Mouse (Mus musculus): ENCODE measurements around the gene Agtr1a. TPM values are rescaled to one million over a fixed set of nuclear protein-coding genes. Genes with fewer than 3 reads are reported as not detected.

Gene Agtr1a
- total and polyA plus RNA-seq, 3 experiments, result 0.05 to 8.2 TPM; not detected in 1

- DNase-seq (ENCODE audit: low spot score) (no peak), ATAC-seq (ENCODE audit: extremely low read depth, insufficient number of reproducible peaks, low FRiP score, poor library complexity, severe bottlenecking) (no peak)
- no peak overlapping the region for H3K4me3 ChIP-seq (ENCODE audit: low read depth, low read length)
- H3K9me3 ChIP-seq (replicated peaks), result no peaks in the 10 kb centered on the region
- no peak for TF ChIP-seq GATA1 (IDR thresholded peaks at IDR 0.05; ENCODE audit: borderline replicate concordance, low read length)
- no peak for TF ChIP-seq CTCF (IDR thresholded peaks at IDR 0.05; ENCODE audit: low read depth, low read length)
- TF ChIP-seq GATA2 (IDR thresholded peaks at IDR 0.05; ENCODE audit: borderline replicate concordance, low read depth, low read length), result no peak
- TF ChIP-seq POLR2AphosphoS5 (IDR thresholded peaks at IDR 0.05; ENCODE audit: insufficient replicate concordance, low read depth, low read length), result no peak
- TF ChIP-seq TAL1 (conservative IDR thresholded peaks at IDR 0.05; ENCODE audit: low read depth, low read length), result no peak
- no peaks in the 10 kb centered on the region for H3K36me3 ChIP-seq (replicated peaks)
- H3K4me1 ChIP-seq (ENCODE audit: insufficient read depth, low read depth, low read length), result no peaks in the 10 kb centered on the region
- no peaks in the 10 kb centered on the region for H3K27me3 ChIP-seq (ENCODE audit: insufficient read depth, low read length)
These were observed 31.9 kb downstream of the Agtr1a start for GRCm38 (mm10) chr13:30368116-30368515.

- Histone ChIP-seq H3K9me3 (replicated peaks) (no peaks in the 10 kb centered on the region), H3K27me3 (ENCODE audit: insufficient read depth, low read length) (no peaks in the 10 kb centered on the region), H3K4me1 (ENCODE audit: insufficient read depth, low read depth, low read length) (no peaks in the 10 kb centered on the region), H3K4me3 (ENCODE audit: low read depth, low read length) (no peak overlapping the region), H3K36me3 (replicated peaks) (no peaks in the 10 kb centered on the region)
- DNase-seq (ENCODE audit: low spot score) (no peak), ATAC-seq (ENCODE audit: extremely low read depth, insufficient number of reproducible peaks, low FRiP score, poor library complexity, severe bottlenecking) (no peak)
- TF ChIP-seq GATA2 (IDR thresholded peaks at IDR 0.05; ENCODE audit: borderline replicate concordance, low read depth, low read length) (no peak), TAL1 (conservative IDR thresholded peaks at IDR 0.05; ENCODE audit: low read depth, low read length) (no peak), CTCF (IDR thresholded peaks at IDR 0.05; ENCODE audit: low read depth, low read length) (no peak), POLR2AphosphoS5 (IDR thresholded peaks at IDR 0.05; ENCODE audit: insufficient replicate concordance, low read depth, low read length) (no peak), GATA1 (IDR thresholded peaks at IDR 0.05; ENCODE audit: borderline replicate concordance, low read length) (no peak)
These were observed 32.5 kb downstream of the Agtr1a start for GRCm38 (mm10) chr13:30368746-30369145.

- no peaks in the 10 kb centered on the region for H3K9me3 ChIP-seq (replicated peaks)
- no peaks in the 10 kb centered on the region for H3K4me1 ChIP-seq (ENCODE audit: insufficient read depth, low read depth, low read length)
- no peaks in the 10 kb centered on the region for H3K27me3 ChIP-seq (ENCODE audit: insufficient read depth, low read length)
- ATAC-seq (ENCODE audit: extremely low read depth, insufficient number of reproducible peaks, low FRiP score, poor library complexity, severe bottlenecking) (no peak), DNase-seq (ENCODE audit: low spot score) (no peak)
- TF ChIP-seq GATA1 (IDR thresholded peaks at IDR 0.05; ENCODE audit: borderline replicate concordance, low read length), result no peak
- no peak for TF ChIP-seq GATA2 (IDR thresholded peaks at IDR 0.05; ENCODE audit: borderline replicate concordance, low read depth, low read length)
- TF ChIP-seq TAL1 (conservative IDR thresholded peaks at IDR 0.05; ENCODE audit: low read depth, low read length), result no peak
- no peak for TF ChIP-seq CTCF (IDR thresholded peaks at IDR 0.05; ENCODE audit: low read depth, low read length)
- no peak for TF ChIP-seq POLR2AphosphoS5 (IDR thresholded peaks at IDR 0.05; ENCODE audit: insufficient replicate concordance, low read depth, low read length)
- no peak overlapping the region for H3K4me3 ChIP-seq (ENCODE audit: low read depth, low read length)
- no peaks in the 10 kb centered on the region for H3K36me3 ChIP-seq (replicated peaks)
These were observed 42.6 kb downstream of the Agtr1a start for GRCm38 (mm10) chr13:30378868-30379267.

GRCm38 (mm10) chr13:30385183-30385582, 48.9 kb downstream of the Agtr1a start:
- DNase-seq (ENCODE audit: low spot score) (no peak), ATAC-seq (ENCODE audit: extremely low read depth, insufficient number of reproducible peaks, low FRiP score, poor library complexity, severe bottlenecking) (no peak)
- H3K36me3 ChIP-seq (replicated peaks), result no peaks in the 10 kb centered on the region
- no peaks in the 10 kb centered on the region for H3K9me3 ChIP-seq (replicated peaks)
- H3K4me3 ChIP-seq (ENCODE audit: low read depth, low read length), result no peak overlapping the region
- TF ChIP-seq GATA2 (IDR thresholded peaks at IDR 0.05; ENCODE audit: borderline replicate concordance, low read depth, low read length), result no peak
- TF ChIP-seq CTCF (IDR thresholded peaks at IDR 0.05; ENCODE audit: low read depth, low read length), result no peak
- no peak for TF ChIP-seq TAL1 (conservative IDR thresholded peaks at IDR 0.05; ENCODE audit: low read depth, low read length)
- TF ChIP-seq GATA1 (IDR thresholded peaks at IDR 0.05; ENCODE audit: borderline replicate concordance, low read length), result no peak
- no peak for TF ChIP-seq POLR2AphosphoS5 (IDR thresholded peaks at IDR 0.05; ENCODE audit: insufficient replicate concordance, low read depth, low read length)
- H3K27me3 ChIP-seq (ENCODE audit: insufficient read depth, low read length), result no peaks in the 10 kb centered on the region
- no peaks in the 10 kb centered on the region for H3K4me1 ChIP-seq (ENCODE audit: insufficient read depth, low read depth, low read length)

GRCm38 (mm10) chr13:30394123-30394522, 57.9 kb downstream of the Agtr1a start:
- no peaks in the 10 kb centered on the region for H3K4me1 ChIP-seq (ENCODE audit: insufficient read depth, low read depth, low read length)
- TF ChIP-seq CTCF (IDR thresholded peaks at IDR 0.05; ENCODE audit: low read depth, low read length), result no peak
- TF ChIP-seq GATA2 (IDR thresholded peaks at IDR 0.05; ENCODE audit: borderline replicate concordance, low read depth, low read length), result no peak
- no peak for TF ChIP-seq TAL1 (conservative IDR thresholded peaks at IDR 0.05; ENCODE audit: low read depth, low read length)
- TF ChIP-seq GATA1 (IDR thresholded peaks at IDR 0.05; ENCODE audit: borderline replicate concordance, low read length), result no peak
- no peak for TF ChIP-seq POLR2AphosphoS5 (IDR thresholded peaks at IDR 0.05; ENCODE audit: insufficient replicate concordance, low read depth, low read length)

GRCm38 (mm10) chr13:30396431-30396830, 60.2 kb downstream of the Agtr1a start:
- Histone ChIP-seq H3K9me3 (replicated peaks) (no peaks in the 10 kb centered on the region), H3K36me3 (replicated peaks) (no peaks in the 10 kb centered on the region), H3K27me3 (ENCODE audit: insufficient read depth, low read length) (no peaks in the 10 kb centered on the region), H3K4me3 (ENCODE audit: low read depth, low read length) (no peak overlapping the region), H3K4me1 (ENCODE audit: insufficient read depth, low read depth, low read length) (no peaks in the 10 kb centered on the region)
- ATAC-seq (ENCODE audit: extremely low read depth, insufficient number of reproducible peaks, low FRiP score, poor library complexity, severe bottlenecking) (no peak), DNase-seq (ENCODE audit: low spot score) (no peak)
- TF ChIP-seq TAL1 (conservative IDR thresholded peaks at IDR 0.05; ENCODE audit: low read depth, low read length) (no peak), GATA1 (IDR thresholded peaks at IDR 0.05; ENCODE audit: borderline replicate concordance, low read length) (no peak), GATA2 (IDR thresholded peaks at IDR 0.05; ENCODE audit: borderline replicate concordance, low read depth, low read length) (no peak), POLR2AphosphoS5 (IDR thresholded peaks at IDR 0.05; ENCODE audit: insufficient replicate concordance, low read depth, low read length) (no peak), CTCF (IDR thresholded peaks at IDR 0.05; ENCODE audit: low read depth, low read length) (no peak)

More at GRCm38 (mm10) chr13:30394123-30394522, 57.9 kb downstream of the Agtr1a start:
- Histone ChIP-seq H3K9me3 (replicated peaks) (no peaks in the 10 kb centered on the region), H3K36me3 (replicated peaks) (no peaks in the 10 kb centered on the region), H3K27me3 (ENCODE audit: insufficient read depth, low read length) (no peaks in the 10 kb centered on the region), H3K4me3 (ENCODE audit: low read depth, low read length) (no peak overlapping the region)
- ATAC-seq (ENCODE audit: extremely low read depth, insufficient number of reproducible peaks, low FRiP score, poor library complexity, severe bottlenecking) (no peak), DNase-seq (ENCODE audit: low spot score) (no peak)

Data from G1E (cell line).